8 mouse cellular contexts compared by ENCODE assay signal in the genomic region with DNA sequence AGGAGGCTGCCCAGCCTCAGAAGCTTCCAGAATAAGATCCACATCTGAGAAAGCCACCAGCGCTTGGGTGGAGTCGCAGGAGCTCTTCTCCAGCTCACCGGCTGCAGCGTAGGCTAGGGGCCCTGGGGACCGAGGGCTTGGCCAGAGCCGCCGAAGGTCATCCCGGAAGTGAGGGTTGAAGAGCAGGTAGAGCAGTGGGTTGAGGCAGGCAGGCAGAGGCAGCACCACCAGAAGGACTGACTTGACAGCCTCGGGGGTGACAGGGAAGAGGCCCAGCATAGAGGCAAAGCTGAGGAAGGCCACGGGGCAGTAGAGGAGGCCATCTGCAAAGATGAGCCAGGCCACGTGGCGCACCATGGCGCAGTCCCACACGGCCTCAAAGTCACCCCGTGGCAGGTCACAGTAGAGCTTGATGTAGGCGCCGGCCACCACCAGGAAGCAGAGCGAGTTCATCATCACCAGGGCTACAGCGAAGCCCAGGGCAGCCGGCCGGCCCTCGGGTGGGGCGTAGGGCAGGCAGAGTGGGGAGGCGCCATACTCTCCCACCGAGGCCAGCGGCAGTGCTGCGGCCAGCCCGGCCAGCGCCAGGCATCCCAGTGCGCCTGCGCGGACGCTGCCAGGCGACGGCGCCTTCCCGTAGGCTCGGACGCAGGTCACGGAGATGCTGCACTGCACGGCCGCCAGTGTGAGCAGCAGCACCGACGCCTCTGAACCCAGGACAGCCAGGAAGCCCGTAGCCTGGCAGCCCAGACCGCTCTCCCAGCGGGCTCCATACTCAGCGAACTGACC. TPM values are rescaled to one million over a fixed set of nuclear protein-coding genes. Genes with fewer than 3 reads are reported as not detected.
DNase-seq lines count a peak whose midpoint lies in the region; ATAC-seq lines count a peak whose summit lies in the region.

No protein-coding gene starts in this region.

- peaks cover 10% of the 10 kb centered on the region; the same call in 1 of the 2 replicates for H3K4me1 ChIP-seq in forebrain, embryonic 13.5 days
- H3K4me1 ChIP-seq in neural tube, embryonic 13.5 days (replicated peaks) = peaks cover 8% of the 10 kb centered on the region

- peak overlapping the region; percentile 66 for H3K9ac ChIP-seq in forebrain, embryonic 13.5 days
- H3K9ac ChIP-seq in neural tube, embryonic 13.5 days = peak overlapping the region; percentile 75

- peaks cover 21% of the 10 kb centered on the region for H3K27me3 ChIP-seq in forebrain, embryonic 13.5 days
- H3K27me3 ChIP-seq in neural tube, embryonic 13.5 days = peaks cover 21% of the 10 kb centered on the region

- peak overlapping the region; percentile 81 for H3K4me2 ChIP-seq in forebrain, embryonic 13.5 days
- peak overlapping the region; percentile 77 for H3K4me2 ChIP-seq in neural tube, embryonic 13.5 days

- 37% methylated on average over 42 of the region's 48 CpGs for WGBS in forebrain, embryonic 13.5 days
- WGBS in large intestine, adult 2 months = 29% methylated on average over 48 of the region's 48 CpGs
- 30% methylated on average over 48 of the region's 48 CpGs for WGBS in neural tube, embryonic 13.5 days

- DNase-seq in ES-CJ7 (ENCODE audit: low read depth, low spot score) = peak; percentile 50
- DNase-seq in heart, postnatal 4 days = peak; percentile 73
- peak; percentile 4 for DNase-seq in large intestine, adult 2 months (ENCODE audit: low read depth, low spot score)
- peak; percentile 27 to 51 for DNase-seq in lung, adult 18-20 months
- peak; percentile 31 for DNase-seq in urinary bladder, adult 2 months (ENCODE audit: low spot score)

- H3K9me3 ChIP-seq in forebrain, embryonic 13.5 days (replicated peaks) = no peaks in the 10 kb centered on the region
- no peaks in the 10 kb centered on the region for H3K9me3 ChIP-seq in neural tube, embryonic 13.5 days

- peak; percentile 69 for ATAC-seq in cerebellum, adult (ENCODE audit: insufficient number of reproducible peaks, low FRiP score, low TSS enrichment)
- peak; percentile 73 for ATAC-seq in forebrain, embryonic 13.5 days
- ATAC-seq in neural tube, embryonic 13.5 days (ENCODE audit: low read depth) = peak; percentile 75

- no peak overlapping the region for H3K27ac ChIP-seq in forebrain, embryonic 13.5 days
- no peak overlapping the region for H3K27ac ChIP-seq in neural tube, embryonic 13.5 days (replicated peaks)

- no peaks in the 10 kb centered on the region for H3K36me3 ChIP-seq in forebrain, embryonic 13.5 days (ENCODE audit: poor library complexity, severe bottlenecking)
- H3K36me3 ChIP-seq in neural tube, embryonic 13.5 days = no peaks in the 10 kb centered on the region

- H3K4me3 ChIP-seq in forebrain, embryonic 13.5 days = peak overlapping the region; percentile 47
- peak overlapping the region; percentile 42 for H3K4me3 ChIP-seq in neural tube, embryonic 13.5 days

RNA-seq across cellular contexts. Expression of gene Ube2t, which starts 25.0 kb away (rescaled TPM):
- 46.6 and 48.6 TPM in 2 replicates for polyA plus RNA-seq in forebrain, embryonic 13.5 days (2015; fragmentation: Nextera tagmentation; extraction: Ambion mirVana)
- total RNA-seq in heart, postnatal 4 days (2021) = 10 to 100 TPM; 22.6 to 24.2 TPM
- 3.5 and 3.7 TPM in 2 replicates for polyA plus RNA-seq in large intestine, adult 2 months (2012; rRNA removed)
- polyA plus RNA-seq in neural tube, embryonic 13.5 days (2015; fragmentation: Nextera tagmentation; extraction: Ambion mirVana) = 11.7 and 12.9 TPM in 2 replicates
- 2.3 and 3.5 TPM in 2 replicates for polyA plus RNA-seq in urinary bladder, adult 2 months (2012; rRNA removed)

RNA-seq across cellular contexts. Expression of gene Ppp1r12b, which starts 31.6 kb away (rescaled TPM):
- 11.2 and 12.0 TPM in 2 replicates for polyA plus RNA-seq in forebrain, embryonic 13.5 days (2015; fragmentation: Nextera tagmentation; extraction: Ambion mirVana)
- total RNA-seq in heart, postnatal 4 days (2021) = 100 to 1,000 TPM; 118 to 124 TPM
- polyA plus RNA-seq in large intestine, adult 2 months (2012; rRNA removed) = 22.0 and 23.2 TPM in 2 replicates
- polyA plus RNA-seq in neural tube, embryonic 13.5 days (2015; fragmentation: Nextera tagmentation; extraction: Ambion mirVana) = 10.5 and 12.6 TPM in 2 replicates
- polyA plus RNA-seq in urinary bladder, adult 2 months (2012; rRNA removed) = 96.4 and 178 TPM in 2 replicates

Comparison
In these comparisons a context has a peak if more than half of its experiments do, and no peak if none do; other contexts are left out.
1. DNase-seq: peak in every context shown above with its lines; median percentile 73 in heart, postnatal 4 days; 50 in ES-CJ7; 39 in lung, adult 18-20 months; 31 in urinary bladder, adult 2 months; 4 in large intestine, adult 2 months.